Mouse (Mus musculus): ENCODE results near the gene Tbca.

DNA sequence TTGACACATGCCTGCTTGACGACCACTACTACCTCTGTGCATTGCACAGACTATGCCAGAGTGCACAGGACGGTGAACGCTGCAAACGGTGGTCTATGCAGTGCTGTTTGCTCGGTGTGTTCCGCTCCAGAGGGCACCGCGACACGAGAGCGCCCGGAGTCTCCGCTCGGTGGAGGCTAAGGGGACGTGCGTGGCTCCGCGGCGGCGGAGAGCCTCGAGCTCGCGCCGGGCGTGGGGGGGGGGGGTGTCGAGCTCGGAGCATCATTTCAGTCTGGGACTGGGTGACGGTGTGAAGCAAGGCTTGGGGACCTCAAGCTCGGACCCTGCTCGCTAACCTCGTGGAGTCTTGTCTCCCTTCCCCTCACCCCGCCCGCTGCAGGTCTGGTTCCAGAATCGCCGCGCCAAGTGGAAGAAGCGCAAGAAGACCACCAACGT, 94.0 kb downstream of the Tbca start:
- TF ChIP-seq EP300 (IDR thresholded peaks at IDR 0.05; ENCODE audit: low read depth) (no peak), CTCF (IDR thresholded peaks at IDR 0.05; ENCODE audit: low read depth) (no peak)
